Mouse (Mus musculus) thymus, adult 2 months (tissue): ENCODE data around the gene Abl1.

Experiments
- CTCF ChIP-seq: fragments of 200-500 bp; IDR thresholded peaks from 2 replicates; pipeline ENCODE4 v1.5.1; 2012; ENCODE audit warnings: mild to moderate bottlenecking, control low read depth, low read length, moderate library complexity, borderline replicate concordance; ENCODE audit not compliant: control insufficient read depth, poor library complexity, insufficient read depth; ENCODE audit errors: extremely low read depth
- POLR2A ChIP-seq: fragments of 200-500 bp; IDR thresholded peaks from 2 replicates; pipeline ENCODE4 v1.6.1; 2012; ENCODE audit warnings: mild to moderate bottlenecking, low read length, control low read depth, moderate library complexity; ENCODE audit not compliant: control insufficient read depth, poor library complexity, insufficient read depth; ENCODE audit errors: extremely low read depth

- TF ChIP-seq CTCF (no peak), POLR2A (no peak)
Observed at GRCm38 (mm10) chr2:31782958-31783602, 94.9 kb downstream of the Abl1 start.
